Mouse (Mus musculus) layer of hippocampus, adult 9-10 months (tissue): ENCODE results near the gene Thada.

Experiments
- DNase-seq: peaks from one replicate; pipeline ENCODE4 v3.0.0; 2022; ENCODE audit warnings: low spot score

The Thada gene

GRCm38 (mm10) chr17:84477176-84477575, 11.2 kb upstream of the Thada start:
- no peak for DNase-seq

- DNase-seq = no peak
These were observed 8.3 kb upstream of the Thada start for GRCm38 (mm10) chr17:84474312-84474711.

GRCm38 (mm10) chr17:84435012-84435411, 31.0 kb downstream of the Thada start:
- DNase-seq = no peak

- DNase-seq = no peak
These were observed 31.8 kb downstream of the Thada start for GRCm38 (mm10) chr17:84434233-84434632.

GRCm38 (mm10) chr17:84431991-84432390, 34.0 kb downstream of the Thada start:
- no peak for DNase-seq

GRCm38 (mm10) chr17:84424258-84424657, 41.7 kb downstream of the Thada start:
- no peak for DNase-seq

DNA sequence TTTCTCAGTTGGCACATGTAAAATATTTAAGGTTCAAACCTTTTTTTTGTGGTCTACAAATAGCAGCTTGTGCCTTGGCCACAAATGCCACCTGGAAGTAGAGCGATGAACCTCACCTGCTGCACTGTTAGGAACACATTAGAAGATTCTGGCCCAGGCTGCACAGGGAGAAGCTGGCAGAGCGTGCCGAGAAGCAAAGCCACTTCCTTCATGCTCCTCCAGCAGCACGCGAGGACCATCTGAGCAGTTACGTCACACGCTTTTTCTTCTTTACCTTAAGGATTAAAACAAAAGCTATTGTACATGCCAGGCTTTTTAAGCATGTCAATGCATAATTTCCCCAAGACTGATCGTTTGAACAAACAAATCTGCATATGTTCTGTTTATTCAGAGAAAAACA, 43.1 kb downstream of the Thada start:
- no peak for DNase-seq

DNA sequence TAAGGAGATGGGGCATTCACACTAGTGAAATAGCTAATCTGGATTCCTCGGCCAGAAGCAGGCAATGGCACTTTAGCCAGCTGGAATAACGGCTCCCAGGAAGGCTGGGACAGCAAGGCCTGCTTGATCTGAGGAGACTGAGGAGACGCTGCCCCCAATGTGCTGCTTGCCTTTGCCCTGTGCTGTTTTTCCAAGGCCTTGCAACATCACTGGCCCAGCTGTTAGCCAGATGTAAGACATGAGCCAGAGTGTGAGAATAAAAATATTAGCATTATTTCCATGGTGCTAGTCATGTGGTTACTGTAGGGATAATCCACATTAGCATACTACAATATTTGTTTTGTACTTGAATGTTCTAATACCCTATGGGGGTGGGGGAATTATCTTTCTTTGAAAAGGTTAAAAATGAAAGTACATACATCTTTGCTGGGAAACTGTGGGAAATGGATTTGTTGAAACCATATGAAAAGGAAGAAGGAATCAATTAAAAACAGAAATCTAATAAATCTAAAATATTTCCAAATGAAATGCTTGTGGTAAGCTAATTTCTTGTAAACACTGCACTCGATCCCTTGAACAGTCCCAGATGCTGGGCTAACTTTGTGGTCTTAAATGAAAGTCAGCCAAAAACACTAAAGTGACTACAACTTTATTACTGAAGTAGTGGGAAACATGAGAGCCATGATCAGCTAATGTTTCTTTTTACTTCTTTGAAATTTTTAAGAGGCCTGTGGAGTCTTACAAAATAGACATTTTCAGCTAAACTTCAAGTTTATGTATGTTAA, 43.8 kb downstream of the Thada start:
- DNase-seq = no peak

- no peak for DNase-seq
These were observed 45.0 kb downstream of the Thada start for GRCm38 (mm10) chr17:84421042-84421441.

GRCm38 (mm10) chr17:84420276-84420639, 45.7 kb downstream of the Thada start:
- no peak for DNase-seq

DNA sequence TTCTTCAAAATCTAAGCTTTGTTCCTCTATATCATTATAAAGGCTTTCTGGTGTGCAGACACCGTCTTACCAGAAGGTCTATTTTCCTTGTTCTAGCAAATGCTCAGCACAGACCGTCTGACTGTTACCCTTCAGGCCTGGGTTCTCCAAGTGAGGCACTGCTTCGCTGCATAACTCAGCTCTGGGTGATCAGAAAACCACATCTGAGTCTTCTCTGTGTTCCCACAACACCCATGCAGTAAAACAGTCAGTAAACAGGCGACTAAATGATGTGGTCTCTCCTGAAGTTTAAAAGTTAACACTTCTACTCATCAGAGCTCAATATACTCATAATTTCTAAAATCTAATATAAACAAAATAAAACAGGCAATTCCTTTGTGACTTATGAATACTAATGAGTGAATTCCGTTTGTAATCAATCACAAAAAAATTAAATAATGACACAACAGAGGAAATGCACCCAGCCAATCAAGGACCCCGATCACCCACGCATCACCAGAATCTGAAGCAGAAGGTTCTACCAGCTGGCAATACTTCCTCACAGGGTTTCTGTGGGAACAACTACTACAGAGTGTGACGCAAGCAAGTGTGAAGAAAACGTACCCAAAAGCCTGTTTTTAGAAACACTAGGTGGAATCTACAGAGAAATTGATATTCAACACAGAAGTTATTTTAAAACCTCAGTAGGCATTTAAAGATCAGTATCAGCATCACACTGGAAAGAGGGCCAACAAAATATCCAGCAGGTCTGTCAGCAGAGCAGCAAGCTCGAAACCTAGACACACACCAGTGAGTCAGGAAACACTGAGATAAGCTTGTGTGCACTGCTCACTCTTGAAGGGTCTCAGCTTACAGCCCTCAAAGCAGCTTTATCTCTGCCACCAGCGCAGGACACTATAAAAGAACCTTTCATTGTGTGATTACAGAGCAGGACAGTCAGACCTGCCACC, 46.4 kb downstream of the Thada start:
- DNase-seq = peak; percentile 77

- DNase-seq = no peak
These were observed 50.1 kb downstream of the Thada start for GRCm38 (mm10) chr17:84415936-84416335.

DNA sequence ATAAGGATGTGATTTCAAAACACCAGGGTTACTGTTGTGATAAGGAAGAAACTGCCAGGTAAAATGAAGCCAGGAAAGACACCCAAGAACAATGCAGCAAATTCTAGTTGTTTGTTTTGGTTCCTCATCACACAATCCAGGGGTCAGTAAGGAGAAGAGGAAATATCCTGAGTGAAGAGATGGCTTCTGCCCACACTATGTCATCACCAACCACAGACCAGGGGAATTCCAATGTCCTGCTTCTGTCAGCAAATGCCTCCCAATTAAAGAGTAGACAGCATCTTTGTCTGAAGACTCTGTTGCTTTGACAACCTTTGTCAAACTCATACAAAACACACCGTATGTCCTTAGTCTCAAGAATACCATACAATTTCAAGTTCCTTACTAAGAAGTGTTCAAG, 57.3 kb downstream of the Thada start:
- no peak for DNase-seq

DNA sequence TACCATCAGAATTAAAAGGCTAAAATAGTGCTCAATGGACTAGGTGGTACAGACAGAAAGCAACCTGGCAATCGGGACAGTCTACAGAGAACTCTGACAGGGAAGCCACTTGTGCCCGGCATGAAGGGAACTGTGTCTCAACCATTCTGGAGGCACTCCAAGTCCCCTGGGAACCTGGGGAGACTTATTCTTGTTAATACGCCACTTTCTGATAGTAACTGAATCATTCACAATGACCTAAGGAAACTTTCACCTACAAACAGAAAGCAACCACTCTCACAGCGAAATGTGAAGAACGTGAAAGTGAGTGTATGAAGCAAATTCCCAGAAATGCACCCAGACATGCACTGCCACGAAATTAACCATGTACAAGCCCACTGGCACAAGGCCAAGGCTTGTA, 60.4 kb downstream of the Thada start:
- no peak for DNase-seq

DNA sequence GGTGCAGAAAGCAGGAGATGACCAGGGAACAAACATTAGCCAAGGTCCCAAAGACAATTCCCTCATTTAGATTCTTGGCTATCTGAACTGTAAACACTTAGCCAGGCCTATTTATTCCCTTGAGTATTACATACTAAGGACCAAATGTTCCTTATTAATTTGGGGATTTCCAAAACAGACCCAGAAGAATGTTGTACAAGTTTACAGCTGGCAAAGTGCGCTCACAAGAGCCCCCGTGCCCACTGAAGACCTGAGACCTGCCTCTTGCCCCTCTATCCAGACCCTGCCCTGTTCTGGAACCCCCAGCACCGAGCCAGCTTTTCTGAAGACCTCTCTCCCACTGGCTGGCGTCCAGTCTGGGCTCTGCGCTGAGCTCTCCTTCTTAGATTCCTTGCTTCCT, 64.2 kb downstream of the Thada start:
- DNase-seq = no peak

DNA sequence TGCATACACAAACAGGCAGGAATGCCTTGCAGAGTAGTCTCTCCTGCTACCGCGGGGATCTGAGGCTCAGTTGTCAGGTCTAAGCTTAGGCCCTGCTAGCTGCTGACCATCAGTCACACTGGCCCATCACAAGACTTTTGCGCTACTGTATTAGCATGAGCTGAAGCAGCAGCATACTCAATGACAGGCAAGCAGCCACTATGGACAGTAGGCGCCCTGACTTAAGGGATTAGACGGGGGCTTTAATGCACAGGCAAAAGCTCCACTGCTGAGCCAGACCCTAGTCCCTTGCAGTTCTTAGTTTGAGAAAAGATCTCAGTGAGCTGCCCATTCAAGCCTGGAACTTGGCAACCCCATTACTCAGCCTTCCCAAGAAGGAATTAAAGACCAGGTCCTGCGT, 66.6 kb downstream of the Thada start:
- DNase-seq = no peak

DNA sequence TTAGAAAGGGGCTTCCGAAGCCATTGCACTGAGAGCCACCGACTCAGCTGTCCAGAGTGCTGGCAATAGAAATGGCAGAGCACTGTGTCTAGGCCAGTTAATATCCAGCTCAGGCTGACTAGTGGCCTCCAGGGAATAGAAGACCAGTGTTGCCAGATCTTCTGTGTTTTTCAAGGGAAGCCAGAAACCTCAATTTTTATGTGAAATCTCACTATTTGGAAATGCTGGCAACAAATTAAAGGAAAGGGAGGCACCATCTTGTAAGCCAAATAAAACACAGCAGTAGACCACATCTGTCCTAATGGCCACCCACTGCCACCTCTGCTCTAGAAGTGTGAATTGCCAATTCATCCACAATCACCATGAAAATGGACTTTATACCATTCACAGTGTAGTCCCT, 76.0 kb downstream of the Thada start:
- no peak for DNase-seq

DNA sequence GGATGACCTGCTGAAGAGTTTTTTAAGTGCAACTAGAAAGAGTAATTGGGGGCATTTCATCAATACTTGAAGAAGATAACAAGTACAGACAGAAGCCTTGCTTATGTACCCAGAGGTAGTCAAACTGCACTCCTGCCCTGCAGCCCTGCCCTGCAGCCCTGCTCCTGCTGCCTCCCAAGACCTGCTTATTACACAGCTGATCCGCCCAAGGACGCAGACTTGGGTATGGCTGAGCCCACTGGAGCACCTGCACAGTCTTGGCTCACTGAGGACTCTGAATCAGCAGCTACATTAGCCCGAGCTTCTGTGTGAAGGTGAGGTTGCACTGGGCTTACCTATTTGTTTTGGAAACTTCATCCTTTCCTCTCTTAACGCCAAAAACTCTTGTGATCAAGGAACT, 79.8 kb downstream of the Thada start:
- DNase-seq = no peak

DNA sequence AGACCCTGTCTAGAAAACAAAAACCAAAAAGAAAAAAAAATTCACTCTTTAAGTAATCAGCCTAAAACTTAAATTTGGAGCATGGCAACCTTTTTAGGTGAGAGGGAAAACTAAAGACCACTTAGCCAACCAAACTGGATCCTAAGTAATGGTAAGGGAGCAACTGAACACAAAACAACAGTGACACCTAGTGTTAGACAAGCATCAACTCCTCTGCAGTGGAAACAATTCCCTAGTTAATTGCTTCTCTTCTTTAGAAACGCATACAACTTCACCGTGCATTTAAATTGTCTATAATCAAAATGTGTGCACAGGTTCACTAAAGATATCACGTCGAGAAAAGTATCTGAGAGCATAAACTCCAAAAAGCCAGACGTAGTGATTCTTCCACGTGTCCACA, 80.3 kb downstream of the Thada start:
- DNase-seq = no peak

DNA sequence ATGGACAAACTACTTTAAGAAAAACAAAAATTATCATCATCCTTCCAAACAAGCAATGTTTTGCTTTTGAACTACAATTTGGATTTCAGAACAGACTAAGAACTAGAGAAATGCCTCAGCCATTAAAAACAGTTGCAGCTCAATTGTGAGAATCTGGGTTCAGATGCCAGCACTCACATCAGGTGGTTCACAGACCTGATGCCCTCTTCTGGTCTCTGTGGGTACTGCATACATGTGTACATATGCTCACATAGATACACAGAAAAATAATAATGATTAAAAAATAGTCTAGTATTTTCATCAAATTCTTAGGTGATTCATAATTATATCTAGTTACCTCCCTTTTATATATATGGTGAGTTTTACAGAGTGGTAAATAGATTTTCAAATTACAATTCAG, 81.3 kb downstream of the Thada start:
- no peak for DNase-seq

GRCm38 (mm10) chr17:84380340-84380739, 85.7 kb downstream of the Thada start:
- no peak for DNase-seq

DNA sequence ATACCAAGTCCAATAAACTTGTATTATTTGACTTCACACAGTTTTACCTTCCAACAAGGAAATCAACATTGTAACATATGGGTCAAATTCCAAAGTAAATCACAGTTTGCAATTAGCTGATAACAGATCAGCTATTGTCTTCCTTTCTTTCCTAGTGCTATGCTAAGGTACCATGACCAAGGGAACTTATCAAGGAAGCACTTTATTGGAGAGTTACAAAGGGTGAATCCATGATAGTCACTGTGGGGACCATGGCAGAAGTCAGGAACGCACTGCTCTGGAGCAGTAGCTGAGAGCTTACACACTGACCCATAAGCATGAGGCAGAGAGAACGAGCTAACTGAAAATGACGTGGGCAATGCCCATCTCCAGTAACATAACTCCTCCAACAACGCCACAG, 89.1 kb downstream of the Thada start:
- no peak for DNase-seq

DNA sequence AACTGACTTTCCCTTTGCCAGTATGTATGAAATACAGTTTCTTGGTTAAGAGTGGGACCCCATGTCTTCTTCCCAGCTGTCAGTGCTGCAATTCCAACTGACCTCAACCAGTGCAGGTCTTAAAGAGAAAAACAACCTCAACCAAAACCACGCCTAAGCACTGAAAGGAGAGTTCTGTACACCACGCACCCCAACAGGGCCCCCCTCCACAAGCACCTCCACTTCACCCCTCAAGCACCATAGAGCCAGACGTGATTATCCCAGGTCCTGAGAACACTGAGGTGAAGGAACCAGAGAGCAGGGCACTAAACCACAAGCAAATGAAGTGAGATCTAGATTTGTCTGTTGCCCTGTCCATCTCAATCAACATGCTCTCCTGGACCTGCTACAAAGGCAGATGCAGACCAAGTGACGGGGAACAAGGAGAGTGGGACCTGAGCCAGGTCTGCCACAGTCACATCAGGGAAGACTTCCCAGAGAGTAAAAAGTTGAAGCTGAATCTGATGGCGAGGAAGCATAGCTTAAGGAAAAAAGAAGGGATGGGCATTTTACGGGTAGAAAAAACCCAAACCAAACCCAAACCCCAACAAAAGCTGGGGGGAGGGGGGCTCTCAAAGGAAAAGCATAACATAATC, 93.5 kb downstream of the Thada start:
- no peak for DNase-seq
